Comparison of ENCODE assay signal across 20 mouse cellular contexts in the genomic region with DNA sequence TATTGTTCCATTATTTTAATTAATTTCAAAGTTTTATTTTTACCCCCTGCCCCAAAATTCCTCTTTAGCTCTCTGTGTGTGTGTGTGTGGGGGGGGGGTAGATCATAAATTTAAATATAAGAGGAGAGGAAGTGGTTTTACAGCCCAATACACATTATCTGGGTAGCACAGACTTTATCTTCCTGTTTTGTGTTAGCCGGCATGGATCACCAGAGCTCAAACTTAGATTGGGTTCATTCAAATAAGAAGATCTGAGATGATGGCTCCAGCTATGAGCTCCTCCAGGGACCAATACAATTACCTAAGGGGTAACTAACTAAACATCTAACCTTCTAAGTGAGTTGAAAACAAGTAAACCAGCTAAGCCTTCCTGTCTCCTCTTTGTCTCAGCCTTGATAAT.
DNase-seq lines count a peak whose midpoint lies in the region; ATAC-seq and TF ChIP-seq lines count a peak whose summit lies in the region.
"Had no signal": no experiment of that assay in that cellular context is flagged by ENCODE, and none has a peak within 500 bp of the region (broad histone marks: within the 10 kb centered on the region; RNA-seq: fewer than 3 reads in every experiment).

No protein-coding gene starts in this region.

- 27% methylated on average over 1 of the region's 1 CpGs for WGBS in liver, embryonic 11.5 days

- no peak for TF ChIP-seq POLR2A in CH12.LX (IDR thresholded peaks at IDR 0.05; ENCODE audit: low read depth, low read length)

- H3K4me1 ChIP-seq in CH12.LX (ENCODE audit: control insufficient read depth in 1 of 2, insufficient read depth in 2 of 2) = peaks cover 19 to 84% of the 10 kb centered on the region in 2 experiments
- no peaks in the 10 kb centered on the region for H3K4me1 ChIP-seq in liver, embryonic 11.5 days (replicated peaks; ENCODE audit: control insufficient read depth, insufficient read depth, low read length)
- H3K4me1 ChIP-seq: lung, embryonic 15.5 days had no signal

- H3K9ac ChIP-seq in CH12.LX (ENCODE audit: insufficient read depth, low read depth) = peak overlapping the region; percentile 65
- no peak overlapping the region for H3K9ac ChIP-seq in liver, embryonic 11.5 days (ENCODE audit: low read depth, low read length)
- H3K9ac ChIP-seq: hindbrain, embryonic 15.5 days; kidney, embryonic 15.5 days; liver, embryonic 14.5 days; lung, embryonic 15.5 days; midbrain, embryonic 13.5 days had no signal

- H3K36me3 ChIP-seq in CH12.LX (replicated peaks in 1 of 2; ENCODE audit: control insufficient read depth in 1 of 2, insufficient read depth in 1 of 2, low read length in 1 of 2) = no peaks in the 10 kb centered on the region
- H3K36me3 ChIP-seq in liver, embryonic 11.5 days (ENCODE audit: control insufficient read depth, insufficient read depth, low read length) = no peaks in the 10 kb centered on the region
- H3K36me3 ChIP-seq: embryonic facial prominence, embryonic 10.5 days; forebrain, embryonic 10.5 days; hindbrain, embryonic 15.5 days; kidney, embryonic 15.5 days; lung, embryonic 15.5 days; midbrain, embryonic 13.5 days had no signal

- H3K27me3 ChIP-seq in CH12.LX (replicated peaks) = no peaks in the 10 kb centered on the region
- H3K27me3 ChIP-seq in liver, embryonic 11.5 days (replicated peaks; ENCODE audit: control insufficient read depth, insufficient read depth, low read length) = peaks cover 13% of the 10 kb centered on the region
- H3K27me3 ChIP-seq: hindbrain, embryonic 15.5 days; kidney, embryonic 15.5 days; lung, embryonic 15.5 days; midbrain, embryonic 13.5 days had no signal

- H3K27ac ChIP-seq in CH12.LX (ENCODE audit: insufficient read depth, low read depth) = peak overlapping the region; percentile 83
- no peak overlapping the region for H3K27ac ChIP-seq in liver, embryonic 11.5 days (ENCODE audit: low read depth, low read length)
- H3K27ac ChIP-seq: embryonic facial prominence, embryonic 10.5 days; forebrain, embryonic 10.5 days; hindbrain, embryonic 15.5 days; kidney, embryonic 15.5 days; liver, embryonic 14.5 days; lung, embryonic 15.5 days; midbrain, embryonic 13.5 days had no signal

- in situ Hi-C loops in CH12.LX (cut with MboI; ENCODE audit: low pct_ligation_motif_present, low pct_unique_long_range_greater_than_20kb, low sequenced_read_pairs) = loop anchor here (10.0 kb wide), 1 partner anchor 118 kb away; no protein-coding TSS in a partner anchor

- peak overlapping the region in 2 of 3 experiments; percentile 7 to 39 for H3K4me3 ChIP-seq in CH12.LX (replicated peaks in 1 of 3; ENCODE audit: low read depth in 2 of 3, low read length in 2 of 3, poor library complexity in 1 of 3)
- H3K4me3 ChIP-seq in liver, embryonic 11.5 days (ENCODE audit: low read depth, low read length) = no peak overlapping the region
- H3K4me3 ChIP-seq: embryonic facial prominence, embryonic 10.5 days; hindbrain, embryonic 15.5 days; kidney, embryonic 15.5 days; lung, embryonic 15.5 days had no signal

- peaks cover 8% of the 10 kb centered on the region for H3K9me3 ChIP-seq in CH12.LX (replicated peaks; ENCODE audit: low read length)
- H3K9me3 ChIP-seq in liver, embryonic 11.5 days (ENCODE audit: control insufficient read depth, low read length) = no peaks in the 10 kb centered on the region
- H3K9me3 ChIP-seq: embryonic facial prominence, embryonic 10.5 days; forebrain, embryonic 10.5 days; hindbrain, embryonic 15.5 days; kidney, embryonic 15.5 days; lung, embryonic 15.5 days; midbrain, embryonic 13.5 days had no signal

- no peak for TF ChIP-seq CTCF in CH12.LX (conservative IDR thresholded peaks at IDR 0.05 in 1 of 2, IDR thresholded peaks at IDR 0.05 in 1 of 2; ENCODE audit: low read depth in 2 of 2, low read length in 2 of 2)

- TF ChIP-seq RAD21 in CH12.LX (IDR thresholded peaks at IDR 0.05; ENCODE audit: low read depth, low read length) = no peak; the same call in 1 of the 2 replicates

- peak; percentile 29; the same call in 1 of the 2 replicates for TF ChIP-seq EP300 in CH12.LX (IDR thresholded peaks at IDR 0.05; ENCODE audit: low read length)

- ATAC-seq in inflammation-experienced regulatory T-cells, adult 6 months = peak; percentile 81
- no peak for ATAC-seq in liver, embryonic 11.5 days (replicated peaks; ENCODE audit: low FRiP score)
- ATAC-seq: intestine, postnatal 0 days had no signal

- H3K79me2 ChIP-seq in CH12.LX (replicated peaks; ENCODE audit: control insufficient read depth, extremely low read depth, insufficient read depth, poor library complexity, severe bottlenecking) = no peaks in the 10 kb centered on the region

- DNase-seq in spleen, postnatal 36 days (ENCODE audit: low spot score in 2 of 2) = peak; percentile 68 to 74
- no peak for DNase-seq in spleen, adult 18-20 months
- peak; percentile 70 for DNase-seq in CH12.LX (ENCODE audit: extremely low read depth)
- DNase-seq in Muller cell, postnatal 12 days (ENCODE audit: inconsistent ontology term) = no peak
- DNase-seq in liver, embryonic 11.5 days (ENCODE audit: low spot score) = no peak
- no peak for DNase-seq in thymus, postnatal 10 days (ENCODE audit: low spot score in 2 of 2)
- DNase-seq: adrenal gland, postnatal 10 days; gastrocnemius, postnatal 14 days; kidney, postnatal 36 days; right cerebral cortex, postnatal 14 days; thymus, adult 18-20 months had no signal

- peak overlapping the region; percentile 89 for H3K4me2 ChIP-seq in CH12.LX (ENCODE audit: insufficient read depth, low read depth, poor library complexity, severe bottlenecking)
- H3K4me2 ChIP-seq in liver, embryonic 11.5 days = no peak overlapping the region
- H3K4me2 ChIP-seq: lung, embryonic 15.5 days had no signal

- dilution Hi-C loops in CH12.LX (cut with MboI; ENCODE audit: extremely low pct_ligation_motif_present, extremely low pct_unique_long_range_greater_than_20kb, low sequenced_read_pairs) = no loop called here

TF ChIP-seq in CH12.LX, 34 proteins besides CTCF, POLR2A, EP300 and RAD21:
- peak; percentile 7 for TF ChIP-seq IRF4 (IDR thresholded peaks at IDR 0.05; ENCODE audit: low read depth, low read length)
- TF ChIP-seq MEF2A (IDR thresholded peaks at IDR 0.05; ENCODE audit: borderline replicate concordance, low read depth, low read length) = no peak
- no peak for TF ChIP-seq USF1 (IDR thresholded peaks at IDR 0.05; ENCODE audit: low read depth, low read length)
- TF ChIP-seq BHLHE40 (IDR thresholded peaks at IDR 0.05; ENCODE audit: low read depth, low read length) = peak; percentile 17; the same call in 1 of the 2 replicates
- no peak for TF ChIP-seq MAX (IDR thresholded peaks at IDR 0.05; ENCODE audit: low read length)
- TF ChIP-seq TBP (conservative IDR thresholded peaks at IDR 0.05; ENCODE audit: low read depth, low read length) = no peak
- TF ChIP-seq JUN (IDR thresholded peaks at IDR 0.05; ENCODE audit: insufficient read depth, low read depth, low read length) = no peak
- TF ChIP-seq USF2 (conservative IDR thresholded peaks at IDR 0.05; ENCODE audit: low read depth, low read length) = no peak
- peak; percentile 14; the same call in 1 of the 2 replicates for TF ChIP-seq MAZ (IDR thresholded peaks at IDR 0.05; ENCODE audit: low read depth, low read length)
- TF ChIP-seq RCOR1 (conservative IDR thresholded peaks at IDR 0.05; ENCODE audit: low read depth, low read length) = 0 out of 2 replicates have a peak, but pooled peaks have one; percentile 46
- TF ChIP-seq MXI1 (IDR thresholded peaks at IDR 0.05; ENCODE audit: low read depth, low read length) = no peak
- peak; percentile 16; the same call in 1 of the 2 replicates for TF ChIP-seq CHD1 (IDR thresholded peaks at IDR 0.05; ENCODE audit: low read depth, low read length)
- peak; percentile 30; the same call in 1 of the 2 replicates for TF ChIP-seq ELF1 (IDR thresholded peaks at IDR 0.05; ENCODE audit: low read depth, low read length)
- peak; percentile 33; the same call in 1 of the 2 replicates for TF ChIP-seq CHD2 (IDR thresholded peaks at IDR 0.05; ENCODE audit: low read length)
- TF ChIP-seq ETS1 (conservative IDR thresholded peaks at IDR 0.05; ENCODE audit: low read depth, low read length) = peak; percentile 45
- no peak for TF ChIP-seq POLR2AphosphoS2 (IDR thresholded peaks at IDR 0.05; ENCODE audit: low read depth, low read length)
- no peak for TF ChIP-seq NRF1 (IDR thresholded peaks at IDR 0.05; ENCODE audit: low read depth, low read length)
- TF ChIP-seq SIN3A (IDR thresholded peaks at IDR 0.05; ENCODE audit: low read length) = peak; percentile 62

Comparison
In these comparisons a context has a peak if more than half of its experiments do, and no peak if none do; other contexts are left out.
1. DNase-seq: peak in spleen, postnatal 36 days (2 of 2) and CH12.LX (single experiment); none in spleen, adult 18-20 months (0 of 2), Muller cell, postnatal 12 days (single experiment), liver, embryonic 11.5 days (single experiment) and thymus, postnatal 10 days (0 of 2).